Mouse (Mus musculus) stomach, embryonic 16.5 days (tissue): Measurements from ENCODE around the gene Tas1r1. TPM values are rescaled to one million over a fixed set of nuclear protein-coding genes. Genes with fewer than 3 reads are reported as not detected.

Source experiments
- ATAC-seq: fragments of 200-750 bp; cut with Nextera tagmentation; 2 replicates; pipeline ENCODE4 v1.8.0; 2017; ENCODE audit warnings: moderate number of reproducible peaks, moderate TSS enrichment; ENCODE audit not compliant: insufficient read depth, low FRiP score
- H3K27ac ChIP-seq: fragments of 300-500 bp; sonication (generic); 2 replicates; pipeline ENCODE4 v1.5.1; 2014; ENCODE audit warnings: low read length
- H3K27me3 ChIP-seq: fragments of 300-500 bp; sonication (generic); 2 replicates; pipeline ENCODE4 v1.6.1; 2014; ENCODE audit warnings: low read length, control low read depth, mixed read lengths; ENCODE audit not compliant: control insufficient read depth, insufficient read depth
- H3K36me3 ChIP-seq: fragments of 300-500 bp; sonication (generic); 2 replicates; pipeline ENCODE4 v1.6.1; 2014; ENCODE audit warnings: low read length; ENCODE audit not compliant: control insufficient read depth, insufficient read depth
- H3K4me1 ChIP-seq: fragments of 300-500 bp; sonication (generic); 2 replicates; pipeline ENCODE4 v1.6.1; 2014; ENCODE audit warnings: low read length, control low read depth, mixed read lengths; ENCODE audit not compliant: control insufficient read depth, insufficient read depth
- H3K4me2 ChIP-seq: fragments of 300-500 bp; sonication (generic); 2 replicates; pipeline ENCODE4 v1.6.1; 2014; ENCODE audit warnings: low read depth, low read length, mixed read lengths
- H3K4me3 ChIP-seq: fragments of 300-500 bp; sonication (generic); replicated peaks from 2 replicates; pipeline ENCODE4 v1.5.1; 2014; ENCODE audit warnings: mild to moderate bottlenecking, low read length
- H3K9ac ChIP-seq: fragments of 300-500 bp; sonication (generic); 2 replicates; pipeline ENCODE4 v1.6.1; 2014; ENCODE audit warnings: low read length
- H3K9me3 ChIP-seq: fragments of 300-500 bp; sonication (generic); replicated peaks from 2 replicates; pipeline ENCODE4 v1.6.1; 2016; ENCODE audit warnings: low read length, control low read depth; ENCODE audit not compliant: control insufficient read depth
- WGBS: fragments of 180-500 bp; shearing (Covaris S2); extraction: QIAGEN DNeasy Blood & Tissue Kit; methylation state at CpG from one replicate; pipeline ENCODE4 v1.1.7; 2014; 5-methylcytosine and 5-hydroxymethylcytosine counted together
- polyA plus RNA-seq: library from polyadenylated mRNA; unstranded; fragments of >200 nt; fragmentation: Nextera tagmentation; extraction: Ambion mirVana; gene quantifications from 2 replicates; pipeline ENCODE4 v1.2.1, GENCODE M21; 2015

Tas1r1 gene
- polyA plus RNA-seq, 1 experiment from 2014 or later: 0.37 TPM

DNA sequence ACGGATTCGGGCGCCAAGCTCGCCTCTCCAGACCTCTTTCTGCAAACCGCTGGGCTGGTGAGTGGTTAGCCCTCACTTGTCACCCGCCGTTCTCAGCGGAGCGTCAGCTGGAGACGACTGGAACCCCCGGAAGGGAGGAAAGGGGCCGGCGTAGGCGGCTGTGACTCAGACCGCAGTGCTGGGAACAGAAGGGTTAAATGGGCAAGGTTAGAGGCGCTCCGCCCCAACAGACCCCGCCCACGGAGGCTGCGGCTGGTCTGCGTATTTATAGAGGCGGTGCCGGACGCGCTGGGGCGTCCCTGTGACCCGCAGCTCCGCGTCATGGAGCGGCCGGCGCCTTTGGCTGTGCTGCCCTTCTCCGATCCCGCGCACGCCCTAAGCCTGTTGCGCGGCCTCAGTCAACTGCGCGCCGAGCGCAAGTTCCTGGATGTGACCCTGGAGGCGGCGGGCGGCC lies 29.7 kb downstream of the Tas1r1 start, which contains the start of gene Klhl21:
Klhl21 (plus strand) TSS at position 182 of the 454 bp plus-strand sequence.
- no peaks in the 10 kb centered on the region for H3K9me3 ChIP-seq
- peak within 1 kb of the TSS; percentile 99 for H3K4me2 ChIP-seq
- WGBS: under 1% methylated on average over 44 of the region's 45 CpGs
- H3K27me3 ChIP-seq: no peaks in the 10 kb centered on the region
- peak within 1 kb of the TSS; percentile 68 for H3K4me3 ChIP-seq
- H3K36me3 ChIP-seq: no peaks in the 10 kb centered on the region; the same call in 1 of the 2 replicates
- peak within 1 kb of the TSS; percentile 93 for H3K27ac ChIP-seq
- peaks cover 43% of the 10 kb centered on the region for H3K4me1 ChIP-seq
- H3K9ac ChIP-seq: peak within 1 kb of the TSS; percentile 82
- ATAC-seq: peak; percentile 92

DNA sequence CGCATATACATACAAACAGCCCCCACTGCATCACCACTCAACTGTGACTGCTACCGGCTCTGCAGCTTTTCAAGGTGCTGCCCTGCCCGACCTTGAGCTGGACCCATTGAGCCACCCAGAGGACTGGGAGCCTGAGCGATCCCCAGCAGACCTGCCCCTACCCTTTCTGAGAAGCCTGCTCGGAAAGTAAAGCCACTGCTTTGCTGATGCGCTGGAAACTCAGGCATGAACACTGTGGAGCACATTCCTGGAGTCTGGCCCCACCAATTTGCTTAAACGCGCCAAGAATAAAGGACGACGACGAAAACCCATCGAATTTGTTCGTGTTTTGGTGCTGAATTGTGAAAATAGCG lies 30.2 kb downstream of the Tas1r1 start:
- Histone ChIP-seq H3K9ac (peak overlapping the region; percentile 82), H3K27me3 (no peaks in the 10 kb centered on the region), H3K4me3 (peak overlapping the region; percentile 68), H3K4me2 (peak overlapping the region; percentile 99), H3K9me3 (no peaks in the 10 kb centered on the region), H3K4me1 (peaks cover 43% of the 10 kb centered on the region), H3K36me3 (no peaks in the 10 kb centered on the region; the same call in 1 of the 2 replicates), H3K27ac (peak overlapping the region; percentile 93)
- WGBS: 1% methylated on average over 14 of the region's 14 CpGs
- no peak for ATAC-seq

DNA sequence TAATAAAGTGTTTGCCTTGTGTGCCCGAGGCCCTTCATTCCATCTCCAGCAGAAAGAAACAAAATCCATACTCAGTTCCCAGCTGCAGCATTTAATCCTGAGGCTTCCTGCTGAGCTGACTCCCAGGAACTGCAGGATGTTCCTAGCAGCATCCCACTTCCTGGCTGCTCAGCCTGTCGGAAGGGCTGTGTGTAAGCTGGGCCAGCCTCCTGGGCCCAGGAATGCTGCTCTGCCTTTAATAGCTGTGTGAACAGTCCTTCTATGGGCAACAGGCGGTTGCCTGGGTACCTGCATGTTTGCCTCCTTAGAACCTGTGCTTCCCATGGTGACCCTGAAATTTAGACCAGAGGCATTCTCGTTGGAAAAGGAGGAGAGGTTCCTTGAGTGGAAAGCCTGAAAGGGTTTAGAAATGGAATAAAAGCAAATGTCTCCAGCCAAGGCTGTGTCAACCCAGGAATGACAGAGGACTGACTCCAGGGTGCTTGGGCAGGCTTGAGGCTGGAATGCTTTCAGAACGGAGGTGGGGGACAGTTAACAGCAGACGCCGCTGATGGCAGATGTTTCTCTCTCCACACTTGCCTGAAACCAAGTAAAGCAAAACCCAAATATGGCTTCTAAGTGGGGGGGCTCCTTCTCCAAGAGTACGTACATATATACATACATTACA lies 30.8 kb downstream of the Tas1r1 start:
- Histone ChIP-seq H3K27me3 (no peaks in the 10 kb centered on the region), H3K4me2 (peak overlapping the region; percentile 99), H3K9me3 (no peaks in the 10 kb centered on the region), H3K27ac (peak overlapping the region; percentile 93), H3K4me1 (peaks cover 43% of the 10 kb centered on the region), H3K4me3 (peak overlapping the region; percentile 68), H3K9ac (peak overlapping the region; percentile 82), H3K36me3 (no peaks in the 10 kb centered on the region; the same call in 1 of the 2 replicates)
- peak; percentile 31; the same call in 1 of the 2 replicates for ATAC-seq
- WGBS: 8% methylated on average over 8 of the region's 8 CpGs

DNA sequence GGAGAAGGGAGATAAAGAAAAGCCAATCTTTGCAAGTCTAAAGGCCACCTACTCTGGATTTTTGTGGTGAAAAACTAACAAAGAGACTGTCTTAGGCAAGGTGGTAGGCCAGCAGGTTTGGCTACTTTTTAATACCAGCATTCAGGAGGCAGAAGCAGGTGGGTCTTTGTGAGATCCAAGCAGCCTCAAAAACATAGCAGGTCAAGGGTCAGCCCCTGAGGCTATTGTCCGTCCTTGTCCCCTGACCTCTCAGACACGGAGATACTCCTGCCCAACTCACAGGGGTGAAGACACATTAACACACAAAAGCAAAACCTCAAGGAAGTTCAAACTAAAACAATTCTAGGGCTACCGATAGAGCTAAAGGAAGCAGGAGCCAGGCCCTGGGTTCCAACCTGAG lies 31.6 kb downstream of the Tas1r1 start:
- peaks cover 38% of the 10 kb centered on the region for H3K4me1 ChIP-seq
- H3K4me2 ChIP-seq: no peak overlapping the region
- no peak for ATAC-seq
- H3K9me3 ChIP-seq: no peaks in the 10 kb centered on the region
- WGBS: 42% methylated on average over 3 of the region's 3 CpGs
- no peak overlapping the region for H3K9ac ChIP-seq
- peak overlapping the region; percentile 93; the same call in 1 of the 2 replicates for H3K27ac ChIP-seq
- H3K36me3 ChIP-seq: no peaks in the 10 kb centered on the region
- no peaks in the 10 kb centered on the region for H3K27me3 ChIP-seq
- H3K4me3 ChIP-seq: no peak overlapping the region

DNA sequence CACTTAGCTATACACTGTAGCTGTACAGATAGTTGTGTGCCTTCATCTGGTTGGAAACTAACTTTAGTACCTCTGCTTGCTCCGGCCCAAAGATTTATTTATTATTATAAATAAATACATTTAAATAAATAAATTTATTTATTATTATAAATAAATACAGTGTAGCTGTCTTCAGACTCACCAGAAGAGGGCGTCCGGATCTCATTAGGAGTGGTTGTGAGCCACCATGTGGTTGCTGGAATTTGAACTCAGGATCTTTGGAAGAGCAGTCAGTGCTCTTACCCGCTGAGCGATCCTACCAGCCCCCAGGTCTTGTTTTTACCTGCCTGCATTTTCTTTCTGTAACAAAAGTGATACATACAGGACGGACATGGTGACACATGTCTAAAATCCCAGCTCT lies 32.2 kb downstream of the Tas1r1 start:
- 73% methylated on average over 6 of the region's 6 CpGs for WGBS
- Histone ChIP-seq H3K27me3 (no peaks in the 10 kb centered on the region), H3K4me1 (peaks cover 32% of the 10 kb centered on the region), H3K4me3 (no peak overlapping the region), H3K9me3 (no peaks in the 10 kb centered on the region), H3K4me2 (no peak overlapping the region), H3K27ac (no peak overlapping the region), H3K9ac (no peak overlapping the region), H3K36me3 (no peaks in the 10 kb centered on the region)
- no peak for ATAC-seq

DNA sequence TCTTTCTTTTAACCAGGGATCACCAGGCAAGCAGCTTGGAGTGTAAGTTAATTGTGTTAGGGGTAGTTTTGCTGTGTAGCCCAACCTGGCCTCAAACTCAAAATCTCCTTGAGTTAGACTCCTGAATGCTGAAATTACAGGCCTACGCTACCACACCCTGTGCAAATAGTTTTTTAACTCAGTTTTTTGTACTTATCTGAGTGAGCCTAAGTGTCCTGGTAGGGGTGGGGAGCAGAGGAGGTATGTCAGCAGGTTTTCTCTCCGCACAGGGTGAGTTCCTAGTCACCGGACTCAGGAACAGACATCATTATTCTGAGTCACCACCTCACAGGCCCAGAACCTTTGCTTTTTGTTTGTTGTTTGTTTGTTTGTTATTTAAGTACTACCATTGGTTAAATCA lies 36.3 kb downstream of the Tas1r1 start:
- WGBS: 70% methylated on average over 3 of the region's 3 CpGs
- Histone ChIP-seq H3K4me1 (peaks cover 12% of the 10 kb centered on the region; the same call in 1 of the 2 replicates), H3K36me3 (no peaks in the 10 kb centered on the region), H3K4me2 (no peak overlapping the region), H3K9ac (no peak overlapping the region), H3K27me3 (no peaks in the 10 kb centered on the region), H3K4me3 (no peak overlapping the region), H3K27ac (no peak overlapping the region), H3K9me3 (no peaks in the 10 kb centered on the region)
- no peak for ATAC-seq

DNA sequence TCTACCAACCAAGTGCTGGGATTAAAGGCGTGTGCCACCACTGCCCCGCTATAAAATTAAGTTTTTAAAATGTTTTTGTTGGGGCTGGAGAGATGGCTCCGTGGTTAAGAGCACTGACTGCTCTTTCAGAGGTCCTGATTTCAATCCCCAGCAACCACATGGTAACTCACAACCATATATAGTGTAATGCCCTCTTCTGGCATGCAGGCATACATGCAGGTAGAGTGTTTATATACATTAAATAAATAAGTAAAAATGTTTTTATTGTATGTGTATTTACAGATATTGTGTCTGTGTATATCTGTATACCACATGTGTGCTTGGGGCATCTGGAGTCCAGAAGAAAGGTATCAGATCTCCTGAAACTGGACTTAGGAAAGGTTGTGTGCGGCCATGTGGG lies 37.0 kb downstream of the Tas1r1 start:
- ATAC-seq: no peak
- no peak overlapping the region for H3K9ac ChIP-seq
- H3K4me3 ChIP-seq: no peak overlapping the region
- H3K27me3 ChIP-seq: no peaks in the 10 kb centered on the region
- no peak overlapping the region for H3K4me2 ChIP-seq
- no peaks in the 10 kb centered on the region for H3K36me3 ChIP-seq
- peaks cover 8% of the 10 kb centered on the region; the same call in 1 of the 2 replicates for H3K4me1 ChIP-seq
- 61% methylated on average over 4 of the region's 4 CpGs for WGBS
- no peaks in the 10 kb centered on the region for H3K9me3 ChIP-seq
- no peak overlapping the region for H3K27ac ChIP-seq

DNA sequence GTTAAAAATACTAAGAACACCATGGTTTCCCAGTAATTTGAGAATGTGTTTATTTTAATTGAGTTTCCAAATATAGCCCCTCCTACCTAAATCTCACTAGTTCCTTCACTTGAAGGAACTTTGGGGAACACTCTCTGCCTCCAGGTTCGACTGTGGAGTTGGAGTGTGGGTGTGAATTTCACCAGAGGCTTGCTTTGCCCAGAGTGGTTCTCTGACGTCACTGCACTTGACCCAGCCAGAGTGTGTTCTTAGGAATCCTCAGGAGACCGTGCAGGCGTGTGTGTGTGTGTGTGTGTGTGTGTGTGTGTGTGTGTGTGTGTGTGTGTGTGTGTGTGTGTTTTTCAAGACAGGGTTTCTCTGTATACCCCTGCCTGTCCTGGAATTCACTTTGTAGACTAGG lies 37.5 kb downstream of the Tas1r1 start:
- H3K4me2 ChIP-seq: no peak overlapping the region
- no peaks in the 10 kb centered on the region for H3K27me3 ChIP-seq
- H3K4me3 ChIP-seq: no peak overlapping the region
- H3K4me1 ChIP-seq: peaks cover 8% of the 10 kb centered on the region; the same call in 1 of the 2 replicates
- no peaks in the 10 kb centered on the region for H3K36me3 ChIP-seq
- no peak for ATAC-seq
- no peak overlapping the region for H3K27ac ChIP-seq
- no peak overlapping the region for H3K9ac ChIP-seq
- WGBS: 22% methylated on average over 4 of the region's 4 CpGs
- H3K9me3 ChIP-seq: no peaks in the 10 kb centered on the region

DNA sequence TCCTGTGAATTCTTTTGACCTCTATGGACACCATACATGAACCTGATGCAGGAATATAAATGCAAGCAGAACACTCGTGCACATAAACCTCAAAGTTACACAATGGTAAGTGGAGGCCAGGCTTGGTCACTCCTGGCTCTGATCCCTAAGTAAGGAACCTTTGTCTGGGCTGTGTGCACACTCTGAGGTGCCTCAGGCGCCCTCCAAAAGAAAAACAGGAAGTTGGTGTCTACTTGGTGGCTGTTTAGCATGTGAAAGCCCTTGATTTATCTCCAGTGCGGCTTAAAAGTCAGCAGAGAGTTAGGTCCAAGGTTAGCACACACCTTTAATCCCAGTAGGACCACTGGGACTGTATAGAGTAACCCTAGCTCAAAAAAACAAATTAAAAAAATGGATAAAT lies 38.9 kb downstream of the Tas1r1 start:
- no peaks in the 10 kb centered on the region for H3K36me3 ChIP-seq
- no peaks in the 10 kb centered on the region for H3K27me3 ChIP-seq
- no peak overlapping the region for H3K4me2 ChIP-seq
- H3K27ac ChIP-seq: no peak overlapping the region
- 54% methylated on average over 3 of the region's 3 CpGs for WGBS
- H3K9me3 ChIP-seq: no peaks in the 10 kb centered on the region
- no peak overlapping the region for H3K4me3 ChIP-seq
- H3K9ac ChIP-seq: no peak overlapping the region
- peaks cover 8% of the 10 kb centered on the region; the same call in 1 of the 2 replicates for H3K4me1 ChIP-seq
- ATAC-seq: no peak
